Mouse (Mus musculus): ENCODE results near the gene Rgmb. TPM values are rescaled to one million over a fixed set of nuclear protein-coding genes. Genes with fewer than 3 reads are reported as not detected.

Gene Rgmb
- polyA plus RNA-seq, 1 experiment from 2014 or later = 36.6 TPM

GRCm38 (mm10) chr17:15769081-15769724, 61.6 kb downstream of the Rgmb start:
- 78% methylated on average over 7 of the region's 7 CpGs for WGBS
- no peak overlapping the region for H3K27ac ChIP-seq (ENCODE audit: low read length)
- ATAC-seq (ENCODE audit: insufficient read depth, low FRiP score) = no peak
- H3K36me3 ChIP-seq (ENCODE audit: control insufficient read depth, insufficient read depth, low read length) = peaks cover 11% of the 10 kb centered on the region
- H3K9me3 ChIP-seq (replicated peaks; ENCODE audit: control insufficient read depth, low read length) = no peaks in the 10 kb centered on the region
- H3K4me2 ChIP-seq (ENCODE audit: low read depth, low read length) = no peak overlapping the region
- H3K9ac ChIP-seq (ENCODE audit: low read length) = no peak overlapping the region
- no peak overlapping the region for H3K4me3 ChIP-seq (replicated peaks; ENCODE audit: low read length)
- H3K27me3 ChIP-seq (ENCODE audit: control insufficient read depth, insufficient read depth, low read length) = no peaks in the 10 kb centered on the region
- no peaks in the 10 kb centered on the region for H3K4me1 ChIP-seq (ENCODE audit: control insufficient read depth, insufficient read depth, low read length)

GRCm38 (mm10) chr17:15761191-15761590, 69.6 kb downstream of the Rgmb start:
- H3K27ac ChIP-seq (ENCODE audit: low read length) = no peak overlapping the region
- no peaks in the 10 kb centered on the region for H3K4me1 ChIP-seq (ENCODE audit: control insufficient read depth, insufficient read depth, low read length)
- no peaks in the 10 kb centered on the region for H3K27me3 ChIP-seq (ENCODE audit: control insufficient read depth, insufficient read depth, low read length)
- H3K9me3 ChIP-seq (replicated peaks; ENCODE audit: control insufficient read depth, low read length) = no peaks in the 10 kb centered on the region
- no peak overlapping the region for H3K4me2 ChIP-seq (ENCODE audit: low read depth, low read length)
- no peak for ATAC-seq (ENCODE audit: insufficient read depth, low FRiP score)
- H3K4me3 ChIP-seq (replicated peaks; ENCODE audit: low read length) = no peak overlapping the region
- peaks cover 19% of the 10 kb centered on the region; the same call in 1 of the 2 replicates for H3K36me3 ChIP-seq (ENCODE audit: control insufficient read depth, insufficient read depth, low read length)
- WGBS = 81% methylated on average over 8 of the region's 8 CpGs
- no peak overlapping the region for H3K9ac ChIP-seq (ENCODE audit: low read length)

Other genes with a start within 250 kb of the Rgmb start
- 11.8 and 14.6 TPM in 2 replicates for gene Chd1, start 126.1 kb downstream of the Rgmb start, polyA plus RNA-seq (2015; fragmentation: Nextera tagmentation; extraction: Ambion mirVana)

Data from stomach, embryonic 16.5 days (tissue).